Mouse (Mus musculus) embryonic fibroblast, embryonic 13.5 days (primary cell): ENCODE results near the gene Mptx2. TPM values are rescaled to one million over a fixed set of nuclear protein-coding genes. Genes with fewer than 3 reads are reported as not detected.
"Not testable (repeated sequence)": the region's sequence is repeated elsewhere in the genome, so short reads cannot be mapped to it uniquely, and the experiment has no call there.

Experiments
- H3K27ac ChIP-seq: 2 replicates; pipeline ENCODE4 v1.5.1; 2012; ENCODE audit warnings: low read length, control low read depth, inconsistent platforms; ENCODE audit not compliant: insufficient read depth
- H3K4me1 ChIP-seq: 2 replicates; pipeline ENCODE4 v1.6.1; 2011; ENCODE audit warnings: low read length; ENCODE audit not compliant: control insufficient read depth, insufficient read depth
- H3K4me3 ChIP-seq: 2 replicates; pipeline ENCODE4 v1.5.1; 2011; ENCODE audit warnings: mild to moderate bottlenecking, control low read depth, low read length; ENCODE audit not compliant: insufficient read depth
- CTCF ChIP-seq: IDR thresholded peaks from 2 replicates; pipeline ENCODE4 v1.5.1; 2011; ENCODE audit warnings: mild to moderate bottlenecking, control low read depth, low read length, moderate library complexity, borderline replicate concordance; ENCODE audit not compliant: insufficient read depth
- POLR2A ChIP-seq: IDR thresholded peaks from 2 replicates; pipeline ENCODE4 v1.6.1; 2011; ENCODE audit warnings: low read depth, mild to moderate bottlenecking, control low read depth, low read length, moderate library complexity
- polyA plus RNA-seq: library from polyadenylated mRNA; stranded (reverse); fragments of >200 nt; gene quantifications from 2 replicates; pipeline ENCODE4 v1.2.4, GENCODE M21; 2011; ENCODE audit warnings: low read depth; ENCODE audit not compliant: missing spikeins, insufficient read length

The Mptx2 gene
- polyA plus RNA-seq, 1 experiment: not detected

- no peak within 1 kb of the TSS for H3K27ac ChIP-seq
- TF ChIP-seq CTCF (no peak), POLR2A (no peak)
- H3K4me1 ChIP-seq: no peaks in the 10 kb centered on the region
- H3K4me3 ChIP-seq: no peak within 1 kb of the TSS
These were observed 11.9 kb downstream of the Mptx2 start, which contains the start of gene Olfr418 for GRCm38 (mm10) chr1:173265701-173266100. TSS of gene Olfr418 (plus strand) at chr1:173266001.

GRCm38 (mm10) chr1:173249888-173250287 is 27.7 kb downstream of the Mptx2 start:
- Histone ChIP-seq H3K4me3 (no peak overlapping the region), H3K27ac (no peak overlapping the region), H3K4me1 (no peaks in the 10 kb centered on the region)
- TF ChIP-seq CTCF: no peak
- TF ChIP-seq POLR2A: no peak

- not testable (repeated sequence) for H3K4me3 ChIP-seq, H3K4me1 ChIP-seq, H3K27ac ChIP-seq
These were observed 40.6 kb downstream of the Mptx2 start for GRCm38 (mm10) chr1:173237004-173237403.

- TF ChIP-seq CTCF: no peak
- no peak for TF ChIP-seq POLR2A
- H3K27ac ChIP-seq: no peak within 1 kb of the TSS
- no peaks in the 10 kb centered on the region for H3K4me1 ChIP-seq
These were observed 50.5 kb downstream of the Mptx2 start, which contains the start of gene Fcer1a for GRCm38 (mm10) chr1:173227081-173227480. TSS of gene Fcer1a (minus strand) at chr1:173227214.

More at GRCm38 (mm10) chr1:173227081-173227480, 50.5 kb downstream of the Mptx2 start, which contains the start of gene Fcer1a:
- H3K4me3 ChIP-seq: no peak within 1 kb of the TSS

Other genes starting within 250 kb of the Mptx2 start
- gene Olfr1408, start 140.4 kb downstream of the Mptx2 start, polyA plus RNA-seq: not detected in 2 replicates
- gene Olfr1406, start 87.1 kb downstream of the Mptx2 start, polyA plus RNA-seq: not detected in 2 replicates
- not detected in 2 replicates for gene Olfr218, start 80.0 kb downstream of the Mptx2 start, polyA plus RNA-seq
- gene Olfr1404, start 65.4 kb downstream of the Mptx2 start, polyA plus RNA-seq: not detected in 2 replicates
- gene Fcer1a, start 50.6 kb downstream of the Mptx2 start, polyA plus RNA-seq: not detected in 2 replicates
- not detected in 2 replicates for gene Olfr418, start 11.8 kb downstream of the Mptx2 start, polyA plus RNA-seq
- not detected in 2 replicates for gene Ackr1, start 56.0 kb upstream of the Mptx2 start, polyA plus RNA-seq
- not detected in 2 replicates for gene Aim2, start 73.1 kb upstream of the Mptx2 start, polyA plus RNA-seq
- 0.65 and 2.1 TPM in 2 replicates for gene Cadm3, start 89.9 kb upstream of the Mptx2 start, polyA plus RNA-seq
- not detected in 2 replicates for gene Ifi206, start 213.3 kb upstream of the Mptx2 start, polyA plus RNA-seq